Mouse (Mus musculus) cortical plate, adult 2 months (tissue): ENCODE data around the gene Foxb1. TPM values are rescaled to one million over a fixed set of nuclear protein-coding genes. Genes with fewer than 3 reads are reported as not detected.

Experiments
- H3K27ac ChIP-seq: fragments of 200-500 bp; 2 replicates; pipeline ENCODE4 v1.5.1; 2012; ENCODE audit warnings: low read length, control low read depth, inconsistent platforms; ENCODE audit not compliant: insufficient read depth
- H3K4me1 ChIP-seq: fragments of 200-500 bp; 2 replicates; pipeline ENCODE4 v1.6.1; 2011; ENCODE audit warnings: low read length; ENCODE audit not compliant: control insufficient read depth, insufficient read depth
- H3K4me3 ChIP-seq: fragments of 200-500 bp; 2 replicates; pipeline ENCODE4 v1.5.1; 2011; ENCODE audit warnings: mild to moderate bottlenecking, low read length, control low read depth; ENCODE audit not compliant: insufficient read depth
- CTCF ChIP-seq: fragments of 200-500 bp; IDR thresholded peaks from 2 replicates; pipeline ENCODE4 v1.5.1; 2011; ENCODE audit warnings: mild to moderate bottlenecking, control low read depth, low read length; ENCODE audit not compliant: insufficient read depth; ENCODE audit errors: extremely low read depth
- POLR2A ChIP-seq: fragments of 200-500 bp; IDR thresholded peaks from 2 replicates; pipeline ENCODE4 v1.6.1; 2011; ENCODE audit warnings: mild to moderate bottlenecking, low read length, control low read depth; ENCODE audit not compliant: insufficient read depth; ENCODE audit errors: extremely low read depth
- polyA plus RNA-seq: library from polyadenylated mRNA; depleted of rRNA; stranded (reverse); fragments of >200 nt; gene quantifications from 2 replicates; pipeline ENCODE4 v1.2.3, GENCODE M21; 2012; rRNA removed

The Foxb1 gene
- polyA plus RNA-seq, 1 experiment, result not detected

GRCm38 (mm10) chr9:69715445-69715844, 45.3 kb downstream of the Foxb1 start:
- TF ChIP-seq POLR2A (no peak), CTCF (no peak)
- no peak overlapping the region for H3K27ac ChIP-seq
- H3K4me1 ChIP-seq, result no peaks in the 10 kb centered on the region
- no peak overlapping the region for H3K4me3 ChIP-seq

GRCm38 (mm10) chr9:69714346-69714745, 46.4 kb downstream of the Foxb1 start:
- Histone ChIP-seq H3K4me1 (no peaks in the 10 kb centered on the region), H3K27ac (no peak overlapping the region), H3K4me3 (no peak overlapping the region)
- TF ChIP-seq POLR2A (no peak), CTCF (no peak)

GRCm38 (mm10) chr9:69713577-69714327, 47.0 kb downstream of the Foxb1 start:
- Histone ChIP-seq H3K27ac (no peak overlapping the region), H3K4me1 (no peaks in the 10 kb centered on the region), H3K4me3 (no peak overlapping the region)
- no peak for TF ChIP-seq CTCF
- TF ChIP-seq POLR2A, result no peak

GRCm38 (mm10) chr9:69712714-69713525, 47.8 kb downstream of the Foxb1 start:
- no peak for TF ChIP-seq CTCF
- TF ChIP-seq POLR2A, result no peak
- no peaks in the 10 kb centered on the region for H3K4me1 ChIP-seq
- H3K4me3 ChIP-seq, result no peak overlapping the region
- no peak overlapping the region for H3K27ac ChIP-seq

Other genes starting within 250 kb of the Foxb1 start
- gene Bnip2, start 228.5 kb upstream of the Foxb1 start, polyA plus RNA-seq, result 43.9 and 45.0 TPM in 2 replicates